Mouse (Mus musculus) heart, embryonic 11.5 days (tissue): ENCODE measurements around the gene Ndufa7. TPM values are rescaled to one million over a fixed set of nuclear protein-coding genes. Genes with fewer than 3 reads are reported as not detected.

Source experiments
- ATAC-seq: fragments of 200-750 bp; cut with Nextera tagmentation; replicated peaks from 2 replicates; pipeline ENCODE4 v1.8.0; 2017; ENCODE audit warnings: moderate library complexity; ENCODE audit not compliant: insufficient number of reproducible peaks, low FRiP score, low TSS enrichment
- H3K27ac ChIP-seq: fragments of 300-500 bp; sonication (generic); 2 replicates; pipeline ENCODE4 v1.5.1; 2014; ENCODE audit warnings: mild to moderate bottlenecking, low read depth, low read length
- H3K27me3 ChIP-seq: fragments of 300-500 bp; sonication (generic); 2 replicates; pipeline ENCODE4 v1.6.1; 2014; ENCODE audit warnings: mild to moderate bottlenecking, low read length, mixed read lengths; ENCODE audit not compliant: control insufficient read depth, insufficient read depth
- H3K36me3 ChIP-seq: fragments of 300-500 bp; sonication (generic); 2 replicates; pipeline ENCODE4 v1.6.1; 2014; ENCODE audit warnings: mild to moderate bottlenecking, low read length, moderate library complexity, mixed read lengths; ENCODE audit not compliant: control insufficient read depth, insufficient read depth
- H3K4me1 ChIP-seq: fragments of 300-500 bp; sonication (generic); 2 replicates; pipeline ENCODE4 v1.6.1; 2014; ENCODE audit warnings: low read length; ENCODE audit not compliant: control insufficient read depth, insufficient read depth
- H3K4me2 ChIP-seq: fragments of 300-500 bp; sonication (generic); 2 replicates; pipeline ENCODE4 v1.6.1; 2014; ENCODE audit warnings: mild to moderate bottlenecking, moderate library complexity
- H3K4me3 ChIP-seq: fragments of 300-500 bp; sonication (generic); 2 replicates; pipeline ENCODE4 v1.5.1; 2014; ENCODE audit warnings: low read depth, low read length
- H3K9ac ChIP-seq: fragments of 300-500 bp; sonication (generic); 2 replicates; pipeline ENCODE4 v1.6.1; 2014; ENCODE audit warnings: mild to moderate bottlenecking, low read depth, low read length, moderate library complexity
- H3K9me3 ChIP-seq: fragments of 300-500 bp; sonication (generic); replicated peaks from 2 replicates; pipeline ENCODE4 v1.6.1; 2016; ENCODE audit warnings: low read length; ENCODE audit not compliant: control insufficient read depth
- WGBS: fragments of 180-500 bp; shearing (Covaris S2); extraction: QIAGEN DNeasy Blood & Tissue Kit; methylation state at CpG from one replicate; pipeline ENCODE4 v1.1.7; 2014; ENCODE audit not compliant: insufficient replicate concordance; 5-methylcytosine and 5-hydroxymethylcytosine counted together
- polyA plus RNA-seq: library from polyadenylated mRNA; unstranded; fragments of >200 nt; fragmentation: Nextera tagmentation; extraction: Ambion mirVana; gene quantifications from 2 replicates; pipeline ENCODE4 v1.2.1, GENCODE M21; 2014

Gene Ndufa7
- polyA plus RNA-seq, 1 experiment from 2014 or later: 457 TPM

DNA sequence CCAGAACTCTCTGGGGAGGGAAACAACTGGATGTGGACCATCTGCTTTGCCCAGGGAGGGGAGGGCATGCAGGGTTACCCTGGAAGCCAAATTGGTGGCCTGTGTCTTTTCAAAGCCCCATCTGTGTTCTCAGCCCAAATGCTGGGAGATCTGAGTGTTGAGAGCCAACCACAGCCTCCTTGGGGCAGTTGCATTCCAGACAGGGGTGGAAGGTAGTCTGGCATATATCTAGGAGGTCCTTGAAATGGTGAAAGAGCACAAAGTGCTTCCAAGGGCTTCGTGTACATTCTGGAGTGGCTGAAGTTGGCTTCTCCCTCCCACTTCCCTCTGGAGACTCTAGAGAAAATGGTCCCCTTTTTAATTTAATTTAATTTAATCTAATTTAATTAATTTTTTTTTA is 19.6 kb upstream of the Ndufa7 start:
- H3K27ac ChIP-seq: no peak overlapping the region
- H3K9me3 ChIP-seq: no peaks in the 10 kb centered on the region
- WGBS: 29% methylated on average over 1 of the region's 1 CpGs
- H3K4me2 ChIP-seq: no peak overlapping the region
- no peak overlapping the region for H3K4me3 ChIP-seq
- H3K9ac ChIP-seq: no peak overlapping the region
- peaks cover 11% of the 10 kb centered on the region for H3K27me3 ChIP-seq
- 0 out of 2 replicates have a peak, but pooled peaks cover 3% of the 10 kb centered on the region for H3K4me1 ChIP-seq
- H3K36me3 ChIP-seq: no peaks in the 10 kb centered on the region
- 0 out of 2 replicates have a peak, but pooled peaks have one; percentile 10 for ATAC-seq

DNA sequence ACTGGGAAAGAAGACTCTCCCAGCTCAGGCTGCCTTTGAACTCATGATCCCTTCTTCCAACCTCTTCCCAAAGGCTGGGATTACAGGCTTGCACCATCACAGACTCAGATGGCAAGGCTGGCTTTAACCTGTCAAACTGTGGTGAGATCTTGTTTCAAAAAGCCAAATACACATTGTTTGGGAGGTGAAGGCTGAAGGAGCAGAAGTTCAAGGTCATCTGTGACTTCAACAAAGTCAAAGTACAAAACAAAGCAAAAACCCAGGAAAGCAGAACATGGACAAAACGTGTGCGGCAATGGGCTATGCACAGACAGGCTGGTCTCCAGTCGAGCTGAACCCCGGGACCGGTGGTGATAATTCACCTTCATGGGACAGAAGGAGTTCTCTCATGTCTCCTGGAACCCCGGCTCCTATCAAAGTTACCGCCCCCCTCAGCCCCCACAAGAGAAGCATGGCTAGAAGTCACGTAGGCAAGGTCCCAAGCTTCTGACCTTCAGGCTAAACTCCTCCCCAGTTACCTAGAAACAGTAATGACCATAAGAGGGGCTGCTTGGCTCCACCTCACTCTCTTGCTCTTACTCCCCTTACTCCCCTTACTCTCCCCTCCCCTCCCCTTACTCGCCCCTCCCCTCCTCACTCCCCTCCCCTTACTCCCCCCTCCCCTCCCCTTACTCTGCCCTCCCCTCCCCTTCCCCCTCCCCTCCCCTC is 17.0 kb upstream of the Ndufa7 start:
- no peaks in the 10 kb centered on the region for H3K36me3 ChIP-seq
- no peak overlapping the region for H3K9ac ChIP-seq
- no peak overlapping the region for H3K27ac ChIP-seq
- peaks cover 9% of the 10 kb centered on the region for H3K4me1 ChIP-seq
- no peak overlapping the region for H3K4me3 ChIP-seq
- no peaks in the 10 kb centered on the region for H3K9me3 ChIP-seq
- peaks cover 11% of the 10 kb centered on the region for H3K27me3 ChIP-seq
- WGBS: 39% methylated on average over 9 of the region's 9 CpGs
- no peak for ATAC-seq
- no peak overlapping the region for H3K4me2 ChIP-seq

DNA sequence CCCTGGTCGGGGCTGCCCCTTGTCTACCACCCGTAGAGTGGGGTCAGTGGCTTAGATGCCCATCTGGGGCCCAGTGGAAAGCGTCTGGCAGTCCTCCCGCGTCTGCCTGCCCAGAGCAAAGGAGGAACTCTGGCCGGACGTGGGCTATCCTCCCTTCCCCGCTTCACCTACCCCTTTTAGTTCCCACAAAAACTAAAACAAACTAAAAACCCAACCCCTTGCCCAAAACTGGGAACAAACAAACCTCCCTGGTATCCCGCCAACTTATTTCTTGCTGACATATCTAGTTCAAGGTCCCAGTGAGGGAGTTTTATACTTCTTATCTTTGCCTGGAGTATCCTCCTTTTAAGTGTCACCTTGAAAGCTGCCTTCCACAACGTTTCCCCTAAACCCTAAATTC is 16.2 kb upstream of the Ndufa7 start:
- 35% methylated on average over 10 of the region's 10 CpGs for WGBS
- no peak for ATAC-seq

DNA sequence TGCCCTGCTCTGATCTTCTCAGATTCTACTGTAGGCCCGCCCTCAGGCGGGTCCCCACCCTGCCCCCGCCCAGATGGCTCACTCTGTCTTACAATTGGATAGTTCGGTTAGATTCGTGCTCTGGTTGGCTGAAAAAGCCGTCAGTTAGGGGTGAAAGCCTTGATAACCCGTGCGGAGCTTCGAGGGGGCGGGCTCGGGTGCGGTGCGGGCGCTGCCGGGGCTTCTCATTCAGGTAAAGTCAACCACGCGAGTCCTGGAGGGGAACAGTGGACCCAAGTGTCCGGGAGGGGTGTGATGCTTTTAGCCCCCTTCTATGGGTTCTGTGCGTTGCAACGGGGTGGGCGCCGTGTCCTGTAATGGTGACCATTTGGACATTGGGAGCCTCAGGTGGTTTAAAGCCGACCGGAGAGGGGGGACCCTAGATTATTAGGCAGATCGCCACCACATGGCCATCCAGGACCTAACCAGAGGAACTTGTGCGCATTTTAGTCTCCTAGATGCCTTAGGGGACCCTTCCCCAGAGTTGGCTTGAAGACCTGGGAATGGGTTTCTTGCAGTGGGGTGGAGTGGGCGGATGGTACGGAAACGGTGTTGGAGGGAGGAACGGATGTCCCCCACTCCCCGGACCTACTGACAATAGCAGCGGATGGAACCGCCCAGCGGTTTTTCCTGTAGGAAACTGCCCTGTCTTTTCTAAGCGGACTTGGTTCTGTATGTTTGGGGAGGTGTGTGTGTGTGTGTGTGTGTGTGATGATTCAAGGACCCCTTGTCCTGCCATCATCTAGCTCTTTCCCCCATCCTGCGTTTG is 13.8 kb upstream of the Ndufa7 start, which contains the start of gene Kank3:
Gene Kank3, plus strand, starts transcription at position 186 of the 808 bp plus-strand sequence.
- H3K9ac ChIP-seq: peak within 1 kb of the TSS; percentile 66
- H3K4me1 ChIP-seq: peaks cover 9% of the 10 kb centered on the region
- H3K9me3 ChIP-seq: no peaks in the 10 kb centered on the region
- H3K27ac ChIP-seq: peak within 1 kb of the TSS; percentile 75
- WGBS: under 1% methylated on average over 36 of the region's 36 CpGs
- H3K4me2 ChIP-seq: peak within 1 kb of the TSS; percentile 88
- peak within 1 kb of the TSS; percentile 64 for H3K4me3 ChIP-seq
- H3K36me3 ChIP-seq: no peaks in the 10 kb centered on the region
- H3K27me3 ChIP-seq: peaks cover 13% of the 10 kb centered on the region
- peak; percentile 89 for ATAC-seq

More for the DNA sequence above, 16.2 kb upstream of the Ndufa7 start:
- Histone ChIP-seq H3K27ac (no peak overlapping the region), H3K9ac (no peak overlapping the region), H3K27me3 (peaks cover 8% of the 10 kb centered on the region), H3K4me3 (no peak overlapping the region), H3K36me3 (no peaks in the 10 kb centered on the region), H3K9me3 (no peaks in the 10 kb centered on the region), H3K4me2 (no peak overlapping the region), H3K4me1 (peaks cover 13% of the 10 kb centered on the region)

- peak; percentile 58 for ATAC-seq
Measured at GRCm38 (mm10) chr17:33811142-33811516, 13.2 kb upstream of the Ndufa7 start.

DNA sequence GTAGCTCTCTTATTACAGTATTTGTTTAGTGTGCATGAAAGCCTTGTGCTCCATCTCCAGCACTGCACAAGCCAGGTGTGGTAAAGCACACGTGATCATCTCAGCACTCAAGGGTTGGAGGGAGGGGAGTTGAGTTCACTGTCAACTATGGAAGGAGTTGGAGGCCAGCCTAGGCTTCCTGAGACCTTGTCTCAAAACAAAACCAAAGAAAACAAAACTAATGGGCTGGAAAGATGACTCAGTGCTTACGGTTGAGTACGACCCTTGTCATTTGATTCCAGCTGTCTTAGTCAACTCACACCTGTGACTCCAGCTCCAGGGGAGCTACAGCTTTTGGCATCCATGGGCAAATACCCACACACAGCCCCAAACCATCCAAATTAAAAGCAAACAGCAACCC is 11.9 kb upstream of the Ndufa7 start:
- peaks cover 8% of the 10 kb centered on the region for H3K27me3 ChIP-seq
- ATAC-seq: no peak
- H3K27ac ChIP-seq: no peak overlapping the region
- H3K9ac ChIP-seq: no peak overlapping the region
- H3K4me1 ChIP-seq: peaks cover 13% of the 10 kb centered on the region
- WGBS: 36% methylated on average over 3 of the region's 3 CpGs
- no peaks in the 10 kb centered on the region for H3K36me3 ChIP-seq
- no peak overlapping the region for H3K4me3 ChIP-seq
- H3K9me3 ChIP-seq: no peaks in the 10 kb centered on the region
- peak overlapping the region; percentile 31; the same call in 1 of the 2 replicates for H3K4me2 ChIP-seq

More at GRCm38 (mm10) chr17:33811142-33811516, 13.2 kb upstream of the Ndufa7 start:
- WGBS: 4% methylated on average over 7 of the region's 7 CpGs
- H3K27me3 ChIP-seq: peaks cover 13% of the 10 kb centered on the region
- peaks cover 9% of the 10 kb centered on the region for H3K4me1 ChIP-seq
- H3K36me3 ChIP-seq: no peaks in the 10 kb centered on the region
- peak overlapping the region; percentile 66 for H3K9ac ChIP-seq
- no peaks in the 10 kb centered on the region for H3K9me3 ChIP-seq
- H3K27ac ChIP-seq: peak overlapping the region; percentile 75
- H3K4me3 ChIP-seq: peak overlapping the region; percentile 64
- peak overlapping the region; percentile 88 for H3K4me2 ChIP-seq

GRCm38 (mm10) chr17:33812990-33813389 is 11.4 kb upstream of the Ndufa7 start:
- peaks cover 15% of the 10 kb centered on the region for H3K4me1 ChIP-seq
- no peak overlapping the region for H3K27ac ChIP-seq
- H3K27me3 ChIP-seq: peaks cover 8% of the 10 kb centered on the region
- H3K4me2 ChIP-seq: peak overlapping the region; percentile 31; the same call in 1 of the 2 replicates
- H3K9ac ChIP-seq: no peak overlapping the region
- H3K9me3 ChIP-seq: no peaks in the 10 kb centered on the region
- 55% methylated on average over 4 of the region's 4 CpGs for WGBS
- no peak overlapping the region for H3K4me3 ChIP-seq
- ATAC-seq: no peak
- H3K36me3 ChIP-seq: no peaks in the 10 kb centered on the region

DNA sequence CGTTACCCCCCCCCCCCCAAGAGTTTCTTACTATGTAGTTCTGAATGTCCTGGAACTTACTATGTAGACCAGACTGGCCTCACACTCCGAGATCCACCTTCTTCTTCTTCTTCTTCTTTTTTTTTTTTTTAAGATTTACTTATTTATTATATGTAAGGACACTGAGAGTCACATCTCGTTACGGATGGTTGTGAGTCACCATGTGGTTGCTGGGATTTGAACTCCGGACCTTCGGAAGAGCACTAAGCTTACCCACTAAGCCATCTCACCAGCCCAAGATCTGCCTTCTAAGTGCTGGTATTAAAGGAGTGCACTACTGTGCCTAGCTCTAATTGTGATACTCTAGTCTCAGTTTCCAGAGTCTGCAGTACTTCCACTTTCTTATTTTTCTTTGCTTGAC is 9.0 kb upstream of the Ndufa7 start:
- 88% methylated on average over 5 of the region's 6 CpGs for WGBS
- Histone ChIP-seq H3K4me3 (no peak overlapping the region), H3K27me3 (peaks cover 5% of the 10 kb centered on the region), H3K4me2 (no peak overlapping the region), H3K4me1 (peaks cover 17% of the 10 kb centered on the region), H3K9me3 (no peaks in the 10 kb centered on the region), H3K9ac (no peak overlapping the region), H3K27ac (no peak overlapping the region), H3K36me3 (peaks cover 5% of the 10 kb centered on the region)
- ATAC-seq: no peak
